Mouse (Mus musculus): ENCODE measurements around the gene Fam126a. TPM values are rescaled to one million over a fixed set of nuclear protein-coding genes. Genes with fewer than 3 reads are reported as not detected.
A peak's percentile ranks its signal among the peaks of the same experiment; 100 is the strongest.

The Fam126a gene
- polyA plus RNA-seq, 1 experiment from 2014 or later: 49.9 TPM

- Histone ChIP-seq H3K9me3 (ENCODE audit: control insufficient read depth, low read length) (no peaks in the 10 kb centered on the region), H3K27me3 (replicated peaks; ENCODE audit: control insufficient read depth, insufficient read depth, low read length) (no peaks in the 10 kb centered on the region), H3K4me2 (ENCODE audit: low read length) (no peak overlapping the region), H3K4me1 (replicated peaks; ENCODE audit: control insufficient read depth, insufficient read depth, low read length) (peaks cover 5% of the 10 kb centered on the region), H3K27ac (ENCODE audit: low read length) (no peak overlapping the region), H3K9ac (replicated peaks; ENCODE audit: low read depth, low read length) (no peak overlapping the region), H3K4me3 (replicated peaks; ENCODE audit: low read length) (no peak overlapping the region), H3K36me3 (ENCODE audit: control insufficient read depth, insufficient read depth) (no peaks in the 10 kb centered on the region)
- ATAC-seq: no peak
- WGBS: 81% methylated on average over 12 of the region's 12 CpGs
Observed at GRCm38 (mm10) chr5:23922516-23923291, 107.8 kb downstream of the Fam126a start.

DNA sequence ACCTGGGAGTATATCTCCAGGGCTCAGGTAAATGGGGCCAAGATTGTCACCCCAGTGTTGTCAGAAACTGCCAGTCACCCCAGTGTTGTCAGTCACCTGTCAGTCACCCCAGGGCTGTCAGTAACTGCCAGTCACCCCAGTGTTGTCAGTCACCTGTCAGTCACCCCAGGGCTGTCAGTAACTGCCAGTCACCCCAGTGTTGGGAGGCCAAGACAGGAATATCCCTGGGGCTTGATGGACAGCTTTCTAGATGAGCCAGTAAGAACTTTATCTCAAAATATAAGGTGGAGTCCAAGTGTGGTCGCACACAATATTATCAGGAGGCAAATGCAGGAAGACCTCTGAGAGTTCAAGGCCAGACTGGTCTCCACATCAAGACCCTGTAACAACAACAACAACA lies 109.2 kb downstream of the Fam126a start:
- H3K4me1 ChIP-seq (replicated peaks; ENCODE audit: control insufficient read depth, insufficient read depth, low read length): peaks cover 5% of the 10 kb centered on the region
- H3K36me3 ChIP-seq (ENCODE audit: control insufficient read depth, insufficient read depth): no peaks in the 10 kb centered on the region
- no peak for ATAC-seq
- no peak overlapping the region for H3K4me2 ChIP-seq (ENCODE audit: low read length)
- no peak overlapping the region for H3K27ac ChIP-seq (ENCODE audit: low read length)
- 100% methylated on average over 1 of the region's 1 CpGs for WGBS
- H3K27me3 ChIP-seq (replicated peaks; ENCODE audit: control insufficient read depth, insufficient read depth, low read length): no peaks in the 10 kb centered on the region
- no peaks in the 10 kb centered on the region for H3K9me3 ChIP-seq (ENCODE audit: control insufficient read depth, low read length)
- no peak overlapping the region for H3K9ac ChIP-seq (replicated peaks; ENCODE audit: low read depth, low read length)
- no peak overlapping the region for H3K4me3 ChIP-seq (replicated peaks; ENCODE audit: low read length)

DNA sequence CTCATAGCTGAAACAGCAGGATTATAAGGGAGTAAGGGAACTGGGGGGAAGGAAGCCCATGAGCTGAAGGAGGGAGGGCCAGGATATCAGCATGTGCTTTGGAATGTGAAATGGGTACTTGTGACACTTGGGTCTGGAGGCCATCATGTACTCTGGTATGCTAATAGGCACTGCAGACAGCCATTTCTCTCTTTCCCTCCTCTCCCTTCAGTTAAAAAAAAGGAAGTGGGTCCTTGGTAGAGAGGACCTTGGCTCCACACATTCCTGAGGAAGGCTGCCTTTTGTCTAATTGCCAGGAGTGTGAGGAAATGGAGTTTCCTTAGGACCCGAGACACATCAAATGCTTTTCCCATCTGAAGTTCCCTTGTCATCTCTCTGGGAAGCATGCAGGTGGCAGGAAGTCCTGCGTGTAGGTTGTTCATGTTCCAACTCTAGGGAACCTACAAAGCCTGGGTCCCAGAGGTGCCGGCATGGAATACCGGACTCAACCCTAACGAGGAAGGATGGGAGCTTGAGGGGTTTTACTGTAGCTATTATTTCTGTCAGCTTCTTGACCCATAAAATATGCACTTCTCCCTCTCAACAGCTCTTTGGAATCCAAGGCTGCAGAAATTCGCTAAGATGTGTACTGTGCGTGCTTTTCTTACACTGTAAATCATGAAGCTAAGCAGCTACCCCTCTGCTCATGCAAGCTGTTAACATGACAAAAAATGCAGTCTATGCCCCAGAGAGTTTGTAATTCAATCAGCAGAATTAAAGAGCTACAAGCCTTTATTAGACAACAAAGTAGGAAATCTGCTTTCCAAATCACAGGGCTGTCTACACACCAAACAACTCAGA lies 110.4 kb downstream of the Fam126a start:
- Histone ChIP-seq H3K36me3 (ENCODE audit: control insufficient read depth, insufficient read depth) (no peaks in the 10 kb centered on the region), H3K27me3 (replicated peaks; ENCODE audit: control insufficient read depth, insufficient read depth, low read length) (no peaks in the 10 kb centered on the region), H3K9me3 (ENCODE audit: control insufficient read depth, low read length) (no peaks in the 10 kb centered on the region), H3K9ac (replicated peaks; ENCODE audit: low read depth, low read length) (no peak overlapping the region), H3K4me3 (replicated peaks; ENCODE audit: low read length) (no peak overlapping the region), H3K4me2 (ENCODE audit: low read length) (0 out of 2 replicates have a peak overlapping the region, but pooled peaks have one; percentile 9), H3K4me1 (replicated peaks; ENCODE audit: control insufficient read depth, insufficient read depth, low read length) (peaks cover 5% of the 10 kb centered on the region), H3K27ac (ENCODE audit: low read length) (no peak overlapping the region; the same call in 1 of the 2 replicates)
- 44% methylated on average over 7 of the region's 7 CpGs for WGBS
- ATAC-seq: peak; percentile 59; the same call in 1 of the 2 replicates

- Histone ChIP-seq H3K4me3 (replicated peaks; ENCODE audit: low read length) (no peak overlapping the region), H3K27ac (ENCODE audit: low read length) (no peak overlapping the region), H3K27me3 (replicated peaks; ENCODE audit: control insufficient read depth, insufficient read depth, low read length) (no peaks in the 10 kb centered on the region), H3K4me2 (ENCODE audit: low read length) (no peak overlapping the region), H3K9me3 (ENCODE audit: control insufficient read depth, low read length) (no peaks in the 10 kb centered on the region), H3K9ac (replicated peaks; ENCODE audit: low read depth, low read length) (no peak overlapping the region), H3K36me3 (ENCODE audit: control insufficient read depth, insufficient read depth) (no peaks in the 10 kb centered on the region), H3K4me1 (replicated peaks; ENCODE audit: control insufficient read depth, insufficient read depth, low read length) (peaks cover 5% of the 10 kb centered on the region)
- WGBS: 94% methylated on average over 1 of the region's 1 CpGs
- ATAC-seq: no peak
Observed at GRCm38 (mm10) chr5:23917301-23917700, 113.2 kb downstream of the Fam126a start.

GRCm38 (mm10) chr5:23911556-23911955 lies 118.9 kb downstream of the Fam126a start:
- Histone ChIP-seq H3K9ac (replicated peaks; ENCODE audit: low read depth, low read length) (no peak overlapping the region), H3K4me1 (replicated peaks; ENCODE audit: control insufficient read depth, insufficient read depth, low read length) (no peaks in the 10 kb centered on the region), H3K27ac (ENCODE audit: low read length) (no peak overlapping the region), H3K36me3 (ENCODE audit: control insufficient read depth, insufficient read depth) (no peaks in the 10 kb centered on the region), H3K9me3 (ENCODE audit: control insufficient read depth, low read length) (peaks cover 7% of the 10 kb centered on the region), H3K4me3 (replicated peaks; ENCODE audit: low read length) (no peak overlapping the region), H3K4me2 (ENCODE audit: low read length) (no peak overlapping the region), H3K27me3 (replicated peaks; ENCODE audit: control insufficient read depth, insufficient read depth, low read length) (no peaks in the 10 kb centered on the region)
- WGBS: 95% methylated on average over 1 of the region's 1 CpGs
- no peak for ATAC-seq

DNA sequence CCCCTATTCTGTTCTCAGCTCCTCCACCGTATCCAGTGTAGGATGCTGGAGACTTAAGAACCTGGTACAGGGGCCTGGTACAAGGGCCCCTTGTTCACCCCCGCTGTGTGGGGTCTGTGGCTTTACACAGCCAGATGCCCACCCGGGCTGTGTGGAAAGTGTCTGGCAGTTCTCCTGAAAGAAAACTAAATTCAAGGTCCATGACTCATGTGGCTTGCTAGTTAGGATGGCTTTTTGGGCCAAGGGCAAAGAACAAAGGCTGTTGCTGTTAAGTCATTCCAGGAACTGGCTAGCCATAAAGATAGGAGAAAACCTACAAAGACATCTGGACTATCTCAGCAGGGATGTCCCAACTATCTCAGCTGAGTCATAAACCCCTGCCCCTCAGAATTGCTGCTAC lies 121.2 kb downstream of the Fam126a start:
- Histone ChIP-seq H3K9me3 (ENCODE audit: control insufficient read depth, low read length) (peaks cover 7% of the 10 kb centered on the region), H3K27me3 (replicated peaks; ENCODE audit: control insufficient read depth, insufficient read depth, low read length) (no peaks in the 10 kb centered on the region), H3K27ac (ENCODE audit: low read length) (no peak overlapping the region), H3K4me2 (ENCODE audit: low read length) (no peak overlapping the region), H3K9ac (replicated peaks; ENCODE audit: low read depth, low read length) (no peak overlapping the region), H3K4me1 (replicated peaks; ENCODE audit: control insufficient read depth, insufficient read depth, low read length) (no peaks in the 10 kb centered on the region), H3K4me3 (replicated peaks; ENCODE audit: low read length) (no peak overlapping the region), H3K36me3 (ENCODE audit: control insufficient read depth, insufficient read depth) (no peaks in the 10 kb centered on the region)
- ATAC-seq: no peak
- 95% methylated on average over 3 of the region's 3 CpGs for WGBS

DNA sequence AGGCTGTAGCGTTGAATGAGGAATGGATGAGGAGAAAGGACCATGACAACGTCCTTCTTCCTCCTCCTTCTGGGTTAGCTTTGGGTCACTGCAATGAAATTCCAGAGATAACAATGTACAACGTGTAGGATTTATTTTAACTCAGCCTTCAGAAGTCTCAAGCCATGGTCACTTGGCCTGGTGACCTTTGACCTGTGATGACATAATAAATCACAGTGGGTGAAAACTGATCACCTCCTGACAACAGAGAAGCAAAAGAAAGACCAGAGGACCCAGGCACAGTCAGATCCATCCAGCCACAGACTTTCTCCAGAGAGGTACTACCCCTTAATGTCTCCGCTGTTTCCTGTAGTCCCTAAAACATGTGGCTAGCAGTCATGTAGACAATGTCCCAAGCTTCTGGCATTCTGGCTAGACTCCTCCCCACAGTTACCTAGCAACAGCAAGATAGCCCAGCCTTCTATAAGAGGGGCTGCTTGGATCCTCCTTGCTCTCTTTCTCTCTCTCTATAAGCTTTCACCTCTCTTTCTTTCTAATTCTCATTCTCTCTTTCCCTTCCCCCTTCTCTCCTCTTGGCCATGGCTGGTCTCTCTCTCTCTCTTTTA lies 121.9 kb downstream of the Fam126a start:
- H3K27me3 ChIP-seq (replicated peaks; ENCODE audit: control insufficient read depth, insufficient read depth, low read length): no peaks in the 10 kb centered on the region
- no peak for ATAC-seq
- no peak overlapping the region for H3K4me2 ChIP-seq (ENCODE audit: low read length)
- H3K4me3 ChIP-seq (replicated peaks; ENCODE audit: low read length): no peak overlapping the region
- H3K4me1 ChIP-seq (replicated peaks; ENCODE audit: control insufficient read depth, insufficient read depth, low read length): no peaks in the 10 kb centered on the region
- no peak overlapping the region for H3K27ac ChIP-seq (ENCODE audit: low read length)
- H3K9me3 ChIP-seq (ENCODE audit: control insufficient read depth, low read length): peaks cover 7% of the 10 kb centered on the region
- no peaks in the 10 kb centered on the region for H3K36me3 ChIP-seq (ENCODE audit: control insufficient read depth, insufficient read depth)
- WGBS: 88% methylated on average over 4 of the region's 4 CpGs
- H3K9ac ChIP-seq (replicated peaks; ENCODE audit: low read depth, low read length): no peak overlapping the region

DNA sequence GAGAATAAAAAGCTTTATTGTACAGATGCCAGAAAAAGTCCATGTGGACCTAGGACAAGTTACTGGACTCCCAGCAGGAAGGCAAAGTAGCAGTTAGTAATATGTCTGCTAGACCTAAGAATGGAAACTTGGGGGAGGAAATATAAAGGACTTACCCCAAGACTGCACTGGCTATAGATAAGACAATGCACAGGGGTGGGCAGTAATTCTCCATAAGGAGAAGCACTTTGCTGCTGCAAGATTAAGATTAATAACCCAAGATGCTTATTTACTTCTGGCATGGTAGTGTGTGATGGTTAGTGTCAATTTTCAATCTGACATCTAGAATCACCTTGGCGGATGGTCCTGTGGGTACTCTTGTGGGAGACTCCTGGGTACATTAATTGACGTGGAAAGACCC lies 128.3 kb downstream of the Fam126a start:
- Histone ChIP-seq H3K4me2 (ENCODE audit: low read length) (no peak overlapping the region), H3K9me3 (ENCODE audit: control insufficient read depth, low read length) (no peaks in the 10 kb centered on the region), H3K9ac (replicated peaks; ENCODE audit: low read depth, low read length) (no peak overlapping the region), H3K27me3 (replicated peaks; ENCODE audit: control insufficient read depth, insufficient read depth, low read length) (no peaks in the 10 kb centered on the region), H3K36me3 (ENCODE audit: control insufficient read depth, insufficient read depth) (no peaks in the 10 kb centered on the region), H3K27ac (ENCODE audit: low read length) (no peak overlapping the region), H3K4me3 (replicated peaks; ENCODE audit: low read length) (no peak overlapping the region), H3K4me1 (replicated peaks; ENCODE audit: control insufficient read depth, insufficient read depth, low read length) (no peaks in the 10 kb centered on the region)
- no peak for ATAC-seq
- whole genome bisulfite sequencing: 78% methylated on average over 2 of the region's 2 CpGs

DNA sequence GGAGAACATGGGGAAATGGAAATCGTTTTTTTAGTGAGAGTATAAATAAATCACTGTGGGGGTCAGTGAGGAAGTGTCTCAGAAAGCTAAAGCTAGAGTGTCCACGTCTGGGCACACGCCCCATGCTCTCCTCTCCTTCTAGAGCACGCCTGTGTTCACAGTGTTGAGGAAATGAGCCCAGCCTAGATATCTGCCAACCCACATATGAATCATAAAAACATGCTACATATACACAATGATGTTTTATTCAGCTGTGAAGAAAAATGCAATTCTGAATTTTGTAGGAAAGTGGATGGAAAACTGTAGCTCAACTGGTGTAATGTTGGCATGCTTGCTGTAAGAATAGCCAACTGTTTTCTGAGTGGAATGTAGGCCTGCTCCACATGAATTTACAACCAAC lies 130.3 kb downstream of the Fam126a start:
- WGBS: 75% methylated on average over 4 of the region's 4 CpGs
- H3K9ac ChIP-seq (replicated peaks; ENCODE audit: low read depth, low read length): no peak overlapping the region
- no peak for ATAC-seq
- H3K27me3 ChIP-seq (replicated peaks; ENCODE audit: control insufficient read depth, insufficient read depth, low read length): no peaks in the 10 kb centered on the region
- H3K36me3 ChIP-seq (ENCODE audit: control insufficient read depth, insufficient read depth): no peaks in the 10 kb centered on the region
- H3K4me3 ChIP-seq (replicated peaks; ENCODE audit: low read length): no peak overlapping the region
- H3K9me3 ChIP-seq (ENCODE audit: control insufficient read depth, low read length): no peaks in the 10 kb centered on the region
- H3K27ac ChIP-seq (ENCODE audit: low read length): no peak overlapping the region
- H3K4me2 ChIP-seq (ENCODE audit: low read length): no peak overlapping the region
- H3K4me1 ChIP-seq (replicated peaks; ENCODE audit: control insufficient read depth, insufficient read depth, low read length): no peaks in the 10 kb centered on the region
